Mouse (Mus musculus): ENCODE measurements around the gene Antxr2. TPM values are rescaled to one million over a fixed set of nuclear protein-coding genes. Genes with fewer than 3 reads are reported as not detected.
A peak's percentile ranks its signal among the peaks of the same experiment; 100 is the strongest.

Gene Antxr2
- total and polyA plus RNA-seq, 3 experiments = 12.4 to 50.1 (median 49.8) TPM

DNA sequence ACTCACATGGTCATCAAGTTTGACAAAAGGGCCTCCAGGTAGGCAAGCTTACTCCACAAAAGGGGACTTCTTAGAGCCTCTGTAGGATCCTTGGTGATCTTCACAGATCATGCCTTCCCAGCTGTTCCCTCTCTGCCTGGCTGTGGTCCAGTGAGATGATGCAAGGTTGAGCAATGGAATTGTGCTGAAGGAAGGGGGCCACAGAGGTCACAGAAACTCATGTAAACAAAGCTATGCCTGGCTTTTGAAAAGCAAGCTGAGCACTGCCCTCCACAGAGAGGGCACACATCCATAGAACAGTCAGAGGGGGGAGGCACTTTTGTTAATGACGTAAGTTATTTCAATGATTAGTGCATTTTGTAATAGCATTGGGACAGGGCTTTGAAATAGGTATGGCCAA is 196.1 kb downstream of the Antxr2 start:
- DNase-seq = peak; percentile 85

Other genes with a start within 250 kb of the Antxr2 start
- under 1 TPM; 0.09 to 0.24 TPM for gene Prdm8, start 136.2 kb upstream of the Antxr2 start, total RNA-seq (2021)
- gene Prdm8, start 136.2 kb upstream of the Antxr2 start, polyA plus RNA-seq (2012; rRNA removed) = 0.09 and 0.12 TPM in 2 replicates
- under 1 TPM in 1 of 2 experiments, not detected in 1; 0.10 TPM for gene Fgf5, start 223.1 kb upstream of the Antxr2 start, total RNA-seq (2021)
- not detected in 2 replicates for gene Fgf5, start 223.1 kb upstream of the Antxr2 start, polyA plus RNA-seq (2012; rRNA removed)